Mouse (Mus musculus): ENCODE results near the gene Arhgap1. TPM values are rescaled to one million over a fixed set of nuclear protein-coding genes. Genes with fewer than 3 reads are reported as not detected.

Arhgap1 gene
- total and polyA plus RNA-seq, 2 experiments from 2014 or later, result 99.3 to 101 TPM

DNA sequence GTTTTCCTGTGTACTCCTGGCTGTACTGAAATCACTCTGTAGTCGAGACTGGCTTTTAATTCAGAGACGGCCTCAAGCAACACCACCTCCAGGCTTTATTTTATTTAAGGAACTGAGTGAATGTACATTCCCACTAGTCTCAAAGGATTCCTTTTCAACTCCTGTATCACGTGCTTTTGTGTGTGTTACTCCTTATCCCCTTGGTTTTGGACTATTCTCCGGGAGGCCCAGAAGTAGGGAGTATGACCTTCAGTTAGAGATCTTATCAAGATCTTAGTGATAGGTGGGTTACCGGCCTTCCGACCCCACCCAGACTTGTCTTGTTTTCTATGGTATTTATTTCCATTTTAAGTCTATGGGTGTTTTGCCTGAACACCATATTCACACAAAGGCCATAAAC is 56.1 kb downstream of the Arhgap1 start:
- H3K36me3 ChIP-seq (ENCODE audit: insufficient read depth, low read length), result no peaks in the 10 kb centered on the region
- no peaks in the 10 kb centered on the region for H3K27me3 ChIP-seq (ENCODE audit: insufficient read depth, low read length)
- H3K27ac ChIP-seq (ENCODE audit: low read depth, low read length), result no peak overlapping the region
- TF ChIP-seq CTCF (IDR thresholded peaks at IDR 0.05), result no peak
- no peak overlapping the region for H3K9ac ChIP-seq (replicated peaks; ENCODE audit: low read length, poor library complexity, severe bottlenecking)
- DNase-seq (ENCODE audit: low spot score) (no peak), ATAC-seq (ENCODE audit: low FRiP score) (no peak)
- H3K4me3 ChIP-seq (ENCODE audit: low read depth, low read length), result no peak overlapping the region
- WGBS, result 83% methylated on average over 6 of the region's 6 CpGs
- no peak overlapping the region for H3K4me2 ChIP-seq (ENCODE audit: low read depth, low read length, poor library complexity, severe bottlenecking)
- H3K9me3 ChIP-seq (ENCODE audit: low read length), result no peaks in the 10 kb centered on the region
- H3K4me1 ChIP-seq (ENCODE audit: insufficient read depth, low read length), result peaks cover 4% of the 10 kb centered on the region; the same call in 1 of the 2 replicates

- no peaks in the 10 kb centered on the region for H3K36me3 ChIP-seq (ENCODE audit: insufficient read depth, low read length)
- no peak overlapping the region for H3K4me2 ChIP-seq (ENCODE audit: low read depth, low read length, poor library complexity, severe bottlenecking)
- H3K4me3 ChIP-seq (ENCODE audit: low read depth, low read length), result no peak overlapping the region
- ATAC-seq (ENCODE audit: low FRiP score) (no peak), DNase-seq (ENCODE audit: low spot score) (no peak)
- TF ChIP-seq CTCF (IDR thresholded peaks at IDR 0.05), result no peak
- peaks cover 4% of the 10 kb centered on the region; the same call in 1 of the 2 replicates for H3K4me1 ChIP-seq (ENCODE audit: insufficient read depth, low read length)
- no peaks in the 10 kb centered on the region for H3K9me3 ChIP-seq (ENCODE audit: low read length)
- no peak overlapping the region for H3K27ac ChIP-seq (ENCODE audit: low read depth, low read length)
- H3K9ac ChIP-seq (replicated peaks; ENCODE audit: low read length, poor library complexity, severe bottlenecking), result no peak overlapping the region
- H3K27me3 ChIP-seq (ENCODE audit: insufficient read depth, low read length), result no peaks in the 10 kb centered on the region
These were observed 56.8 kb downstream of the Arhgap1 start for GRCm38 (mm10) chr2:91706456-91706855.

- H3K9ac ChIP-seq (replicated peaks; ENCODE audit: low read length, poor library complexity, severe bottlenecking), result no peak overlapping the region
- no peaks in the 10 kb centered on the region for H3K36me3 ChIP-seq (ENCODE audit: insufficient read depth, low read length)
- DNase-seq (ENCODE audit: low spot score), result no peak
- TF ChIP-seq CTCF (IDR thresholded peaks at IDR 0.05), result no peak
- 93% methylated on average over 6 of the region's 6 CpGs for WGBS
- no peak overlapping the region for H3K4me3 ChIP-seq (ENCODE audit: low read depth, low read length)
- H3K27me3 ChIP-seq (ENCODE audit: insufficient read depth, low read length), result no peaks in the 10 kb centered on the region
- no peak overlapping the region for H3K27ac ChIP-seq (ENCODE audit: low read depth, low read length)
- H3K4me2 ChIP-seq (ENCODE audit: low read depth, low read length, poor library complexity, severe bottlenecking), result no peak overlapping the region
- no peak for ATAC-seq (ENCODE audit: low FRiP score)
- H3K4me1 ChIP-seq (ENCODE audit: insufficient read depth, low read length), result peaks cover 4% of the 10 kb centered on the region; the same call in 1 of the 2 replicates
- H3K9me3 ChIP-seq (ENCODE audit: low read length), result no peaks in the 10 kb centered on the region
These were observed 58.7 kb downstream of the Arhgap1 start for GRCm38 (mm10) chr2:91708361-91708760.

- no peaks in the 10 kb centered on the region for H3K27me3 ChIP-seq (ENCODE audit: insufficient read depth, low read length)
- TF ChIP-seq CTCF (IDR thresholded peaks at IDR 0.05), result no peak
- peak within 1 kb of the TSS; percentile 80 for H3K4me2 ChIP-seq (ENCODE audit: low read depth, low read length, poor library complexity, severe bottlenecking)
- under 1% methylated on average over 66 of the region's 66 CpGs for WGBS
- DNase-seq (ENCODE audit: low spot score) (peak; percentile 95), ATAC-seq (ENCODE audit: low FRiP score) (peak; percentile 99)
- peak within 1 kb of the TSS; percentile 74 for H3K27ac ChIP-seq (ENCODE audit: low read depth, low read length)
- H3K4me3 ChIP-seq (ENCODE audit: low read depth, low read length), result peak within 1 kb of the TSS; percentile 89
- H3K36me3 ChIP-seq (ENCODE audit: insufficient read depth, low read length), result no peaks in the 10 kb centered on the region
- H3K4me1 ChIP-seq (ENCODE audit: insufficient read depth, low read length), result peaks cover 4% of the 10 kb centered on the region; the same call in 1 of the 2 replicates
- H3K9ac ChIP-seq (replicated peaks; ENCODE audit: low read length, poor library complexity, severe bottlenecking), result peak within 1 kb of the TSS; percentile 81
- H3K9me3 ChIP-seq (ENCODE audit: low read length), result no peaks in the 10 kb centered on the region
These were observed 60.9 kb downstream of the Arhgap1 start, which contains the start of the genes Atg13 and Harbi1 for GRCm38 (mm10) chr2:91710272-91711234. Gene Atg13, minus strand, starts transcription at chr2:91710576. Gene Harbi1, plus strand, starts transcription at chr2:91710852.

DNA sequence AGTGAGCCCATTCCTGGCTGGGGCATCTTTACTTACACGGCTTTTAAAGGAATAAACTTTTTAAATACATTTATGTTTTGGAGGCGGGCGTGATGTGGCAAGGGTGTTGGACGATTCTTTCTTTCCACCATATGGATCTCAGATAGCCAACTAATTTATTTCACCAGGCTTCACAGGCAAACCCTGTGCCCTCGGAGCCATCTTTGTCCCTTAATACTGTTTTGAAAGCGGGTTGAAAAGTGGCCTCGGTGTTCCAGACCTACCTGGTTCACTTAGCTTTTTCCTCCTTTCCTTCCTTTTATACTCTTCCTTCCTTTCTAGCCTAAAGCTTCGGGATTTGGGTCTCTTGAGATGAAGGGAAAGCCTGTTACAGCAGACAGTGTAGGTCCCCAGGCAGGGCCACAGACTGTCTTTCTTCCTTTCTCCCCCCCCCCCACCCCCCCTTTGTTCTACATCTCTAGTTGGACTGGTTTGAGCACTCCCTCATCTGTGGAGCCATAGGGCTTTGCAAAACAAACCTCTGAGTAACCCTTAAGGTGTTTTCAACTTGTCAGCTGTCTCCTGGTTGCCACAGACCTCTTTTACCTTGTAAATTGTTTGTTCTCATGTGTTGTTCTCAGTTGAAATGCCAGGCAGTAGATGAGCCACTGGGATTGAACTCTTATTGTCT is 61.7 kb downstream of the Arhgap1 start:
- H3K4me2 ChIP-seq (ENCODE audit: low read depth, low read length, poor library complexity, severe bottlenecking), result peak overlapping the region; percentile 80
- H3K36me3 ChIP-seq (ENCODE audit: insufficient read depth, low read length), result no peaks in the 10 kb centered on the region
- no peaks in the 10 kb centered on the region for H3K27me3 ChIP-seq (ENCODE audit: insufficient read depth, low read length)
- peak overlapping the region; percentile 81 for H3K9ac ChIP-seq (replicated peaks; ENCODE audit: low read length, poor library complexity, severe bottlenecking)
- no peak for DNase-seq (ENCODE audit: low spot score)
- 6% methylated on average over 8 of the region's 8 CpGs for WGBS
- peak overlapping the region; percentile 89 for H3K4me3 ChIP-seq (ENCODE audit: low read depth, low read length)
- ATAC-seq (ENCODE audit: low FRiP score), result no peak
- H3K9me3 ChIP-seq (ENCODE audit: low read length), result no peaks in the 10 kb centered on the region
- peak overlapping the region; percentile 74 for H3K27ac ChIP-seq (ENCODE audit: low read depth, low read length)
- H3K4me1 ChIP-seq (ENCODE audit: insufficient read depth, low read length), result peaks cover 4% of the 10 kb centered on the region; the same call in 1 of the 2 replicates
- no peak for TF ChIP-seq CTCF (IDR thresholded peaks at IDR 0.05)
